Mouse (Mus musculus): ENCODE measurements around the gene Parl.

The Parl gene

GRCm38 (mm10) chr16:20301770-20302649 lies at the start of gene Parl:
Parl (minus strand) TSS chr16:20302387.
- peak; percentile 95 for DNase-seq (ENCODE audit: low spot score)

- no peak for DNase-seq (ENCODE audit: low spot score)
These were observed 43.3 kb upstream of the Parl start for GRCm38 (mm10) chr16:20345464-20345863.

GRCm38 (mm10) chr16:20338616-20339015 lies 36.4 kb upstream of the Parl start:
- no peak for DNase-seq (ENCODE audit: low spot score)

GRCm38 (mm10) chr16:20334918-20335317 lies 32.7 kb upstream of the Parl start:
- DNase-seq (ENCODE audit: low spot score), result no peak

- no peak for DNase-seq (ENCODE audit: low spot score)
These were observed 26.1 kb upstream of the Parl start for GRCm38 (mm10) chr16:20328306-20328705.

GRCm38 (mm10) chr16:20325286-20325685 lies 23.1 kb upstream of the Parl start, which contains the start of gene Cyp2ab1:
Cyp2ab1 (minus strand) TSS chr16:20325404.
- no peak for DNase-seq (ENCODE audit: low spot score)

- DNase-seq (ENCODE audit: low spot score), result no peak
These were observed 21.7 kb upstream of the Parl start for GRCm38 (mm10) chr16:20323907-20324306.

GRCm38 (mm10) chr16:20322274-20322673 lies 20.1 kb upstream of the Parl start:
- DNase-seq (ENCODE audit: low spot score), result no peak

- DNase-seq (ENCODE audit: low spot score), result no peak
These were observed 14.6 kb upstream of the Parl start for GRCm38 (mm10) chr16:20316770-20317169.

GRCm38 (mm10) chr16:20315266-20315665 lies 13.1 kb upstream of the Parl start:
- DNase-seq (ENCODE audit: low spot score), result no peak

GRCm38 (mm10) chr16:20312272-20312671 lies 10.1 kb upstream of the Parl start:
- no peak for DNase-seq (ENCODE audit: low spot score)

- DNase-seq (ENCODE audit: low spot score), result no peak
These were observed 2.1 kb downstream of the Parl start for GRCm38 (mm10) chr16:20300076-20300475.

GRCm38 (mm10) chr16:20280238-20280637 lies 21.9 kb downstream of the Parl start:
- no peak for DNase-seq (ENCODE audit: low spot score)

GRCm38 (mm10) chr16:20279395-20279794 lies 22.8 kb downstream of the Parl start:
- no peak for DNase-seq (ENCODE audit: low spot score)

- no peak for DNase-seq (ENCODE audit: low spot score)
These were observed 29.2 kb downstream of the Parl start for GRCm38 (mm10) chr16:20272994-20273393.

GRCm38 (mm10) chr16:20271339-20271738 lies 30.8 kb downstream of the Parl start:
- no peak for DNase-seq (ENCODE audit: low spot score)

- no peak for DNase-seq (ENCODE audit: low spot score)
These were observed 37.1 kb downstream of the Parl start for GRCm38 (mm10) chr16:20265089-20265488.

- DNase-seq (ENCODE audit: low spot score), result no peak
These were observed 44.3 kb downstream of the Parl start for GRCm38 (mm10) chr16:20257926-20258325.

- no peak for DNase-seq (ENCODE audit: low spot score)
These were observed 53.6 kb downstream of the Parl start for GRCm38 (mm10) chr16:20248442-20249174.

GRCm38 (mm10) chr16:20247103-20247502 lies 55.1 kb downstream of the Parl start:
- DNase-seq (ENCODE audit: low spot score), result no peak

GRCm38 (mm10) chr16:20240468-20241414 lies 61.4 kb downstream of the Parl start, which contains the start of gene Map6d1:
Map6d1 (minus strand) TSS chr16:20241358.
- DNase-seq (ENCODE audit: low spot score), result peak; percentile 72

- DNase-seq (ENCODE audit: low spot score), result no peak
These were observed 63.5 kb downstream of the Parl start for GRCm38 (mm10) chr16:20238646-20239045.

All from MN1 (cell line).